Mouse (Mus musculus) bone marrow macrophage, adult 2 months (primary cell): ENCODE results near the gene Ylpm1. TPM values are rescaled to one million over a fixed set of nuclear protein-coding genes. Genes with fewer than 3 reads are reported as not detected.

ENCODE experiments used
- H3K27ac ChIP-seq: 2 replicates; pipeline ENCODE4 v1.5.1; 2012; ENCODE audit warnings: low read depth, low read length; ENCODE audit not compliant: insufficient read depth
- H3K4me1 ChIP-seq: 2 replicates; pipeline ENCODE4 v1.6.1; 2012; ENCODE audit warnings: low read length; ENCODE audit not compliant: control insufficient read depth, insufficient read depth
- H3K4me3 ChIP-seq: 2 replicates; pipeline ENCODE4 v1.5.1; 2012; ENCODE audit warnings: mild to moderate bottlenecking, low read length, moderate library complexity; ENCODE audit not compliant: insufficient read depth
- CTCF ChIP-seq: IDR thresholded peaks from 2 replicates; pipeline ENCODE4 v1.5.1; 2012; ENCODE audit warnings: low read depth, mild to moderate bottlenecking, low read length, moderate library complexity
- POLR2A ChIP-seq: IDR thresholded peaks from 2 replicates; pipeline ENCODE4 v1.6.1; 2012; ENCODE audit warnings: mild to moderate bottlenecking, low read depth, low read length, borderline replicate concordance
- polyA plus RNA-seq: library from polyadenylated mRNA; stranded (reverse); fragments of >200 nt; gene quantifications from 2 replicates; pipeline ENCODE4 v1.2.4, GENCODE M21; 2012; ENCODE audit not compliant: missing spikeins, insufficient read depth, insufficient read length

Gene Ylpm1
- polyA plus RNA-seq, 1 experiment, result 35.5 TPM

DNA sequence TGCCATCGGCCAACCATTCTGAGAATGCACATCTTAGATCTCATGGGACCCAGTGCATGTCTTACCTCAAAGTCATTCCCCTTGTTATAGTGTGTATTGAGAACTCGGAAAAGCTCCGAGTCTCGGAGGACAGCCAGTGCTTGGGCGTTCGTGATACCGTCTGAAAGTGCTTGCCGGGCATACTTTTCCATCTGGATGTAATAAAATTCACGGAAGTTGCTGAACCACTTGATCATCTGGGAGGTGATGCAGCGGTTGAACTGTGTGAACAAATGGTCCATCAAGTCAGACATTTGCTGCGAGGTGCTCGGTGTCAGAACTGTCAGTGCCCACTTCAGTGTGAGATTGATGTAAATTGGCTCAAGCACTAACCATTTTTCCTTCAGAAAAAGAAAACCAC is 91.7 kb downstream of the Ylpm1 start:
- Histone ChIP-seq H3K4me3 (no peak overlapping the region), H3K4me1 (peaks cover 4% of the 10 kb centered on the region; the same call in 1 of the 2 replicates), H3K27ac (no peak overlapping the region)
- TF ChIP-seq POLR2A (no peak), CTCF (no peak)

DNA sequence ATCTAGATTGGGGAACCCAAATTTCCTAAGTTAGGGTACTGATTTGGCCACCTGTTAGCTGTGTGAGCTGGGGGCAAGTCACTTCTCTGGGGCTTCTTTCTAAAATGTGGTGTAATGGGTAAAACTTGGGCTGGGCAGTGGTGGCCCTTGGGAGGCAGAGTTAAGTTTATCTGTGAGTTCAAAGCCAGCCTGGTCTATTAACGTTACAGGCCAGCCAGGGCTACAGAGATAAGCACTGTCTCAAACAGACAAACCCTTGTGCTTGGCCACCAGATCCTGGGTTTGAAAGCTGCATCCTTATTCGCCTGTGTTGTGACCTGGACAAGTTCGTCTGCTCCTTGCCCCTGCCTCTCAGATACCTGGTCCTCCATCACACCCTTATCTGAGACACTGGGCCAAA is 95.1 kb downstream of the Ylpm1 start:
- no peak overlapping the region for H3K27ac ChIP-seq
- TF ChIP-seq POLR2A (no peak), CTCF (no peak)
- no peak overlapping the region for H3K4me3 ChIP-seq
- H3K4me1 ChIP-seq, result peaks cover 10% of the 10 kb centered on the region

DNA sequence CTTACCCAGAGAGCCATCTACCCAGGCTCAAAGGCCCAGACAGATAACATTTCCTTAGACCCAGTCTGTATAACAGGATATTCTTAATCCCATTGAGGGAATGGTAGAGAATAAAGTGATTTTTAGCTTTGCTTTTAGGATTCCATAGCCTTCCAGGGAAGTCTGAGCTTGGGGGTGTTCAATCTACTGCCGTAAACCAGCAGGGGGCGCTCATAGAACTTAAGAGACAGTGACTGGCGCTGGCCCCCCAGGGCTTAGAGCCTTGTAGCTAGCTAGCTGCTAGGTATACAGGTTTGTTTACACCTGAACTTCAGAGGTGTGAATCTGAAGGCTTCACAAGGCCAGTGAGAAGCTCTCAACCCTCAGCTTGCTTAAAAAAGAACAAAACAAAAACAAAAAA is 96.1 kb downstream of the Ylpm1 start:
- peaks cover 10% of the 10 kb centered on the region for H3K4me1 ChIP-seq
- H3K4me3 ChIP-seq, result no peak overlapping the region
- H3K27ac ChIP-seq, result no peak overlapping the region
- peak; percentile 86 for TF ChIP-seq CTCF
- no peak for TF ChIP-seq POLR2A

DNA sequence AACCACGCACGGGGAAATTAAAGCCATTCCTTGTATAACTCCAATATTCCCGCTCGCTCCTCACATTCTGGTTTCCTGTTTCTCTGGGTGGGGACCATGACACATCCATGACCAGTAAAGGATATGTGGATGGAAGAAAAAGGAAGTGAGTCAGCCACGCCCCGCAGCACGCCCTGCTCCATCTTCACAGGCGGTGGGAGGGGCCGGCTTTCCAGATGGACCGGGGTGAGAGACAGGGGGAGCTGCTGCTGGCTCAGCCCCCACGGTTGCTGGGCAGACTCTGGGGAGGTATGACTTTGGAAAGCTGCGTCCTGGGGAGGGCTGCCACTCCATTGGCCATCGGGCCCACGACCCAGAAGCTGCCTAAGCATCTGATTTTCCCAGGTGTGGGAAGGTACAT is 97.9 kb downstream of the Ylpm1 start:
- no peak overlapping the region for H3K27ac ChIP-seq
- H3K4me1 ChIP-seq, result peaks cover 10% of the 10 kb centered on the region
- TF ChIP-seq CTCF, result no peak
- TF ChIP-seq POLR2A, result no peak
- no peak overlapping the region for H3K4me3 ChIP-seq

DNA sequence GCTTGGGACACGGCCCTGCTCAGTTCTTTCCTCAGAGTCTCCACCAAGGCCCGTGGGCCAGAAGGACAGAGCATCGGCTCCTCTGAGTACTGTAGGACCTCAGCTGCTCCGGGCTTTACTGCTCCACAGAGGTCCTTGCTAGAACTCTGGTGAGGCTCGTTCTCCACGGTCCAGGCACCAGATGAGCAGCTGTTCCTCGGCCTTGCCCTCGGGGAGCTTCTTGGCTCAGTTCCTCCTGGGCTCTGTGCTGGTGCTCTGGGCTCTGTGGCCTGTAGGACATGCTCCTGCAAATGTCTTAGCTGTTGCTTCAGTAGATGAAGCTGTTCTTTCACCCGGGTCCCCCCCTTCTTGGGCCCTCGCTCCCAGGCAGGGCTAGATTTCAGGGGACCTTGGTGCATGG is 98.6 kb downstream of the Ylpm1 start:
- Histone ChIP-seq H3K4me1 (peaks cover 10% of the 10 kb centered on the region), H3K27ac (no peak overlapping the region), H3K4me3 (no peak overlapping the region)
- TF ChIP-seq POLR2A (no peak), CTCF (no peak)

GRCm38 (mm10) chr12:85095146-85095545 is 99.0 kb downstream of the Ylpm1 start:
- peaks cover 10% of the 10 kb centered on the region for H3K4me1 ChIP-seq
- no peak for TF ChIP-seq CTCF
- TF ChIP-seq POLR2A, result no peak
- H3K27ac ChIP-seq, result no peak overlapping the region
- H3K4me3 ChIP-seq, result no peak overlapping the region

DNA sequence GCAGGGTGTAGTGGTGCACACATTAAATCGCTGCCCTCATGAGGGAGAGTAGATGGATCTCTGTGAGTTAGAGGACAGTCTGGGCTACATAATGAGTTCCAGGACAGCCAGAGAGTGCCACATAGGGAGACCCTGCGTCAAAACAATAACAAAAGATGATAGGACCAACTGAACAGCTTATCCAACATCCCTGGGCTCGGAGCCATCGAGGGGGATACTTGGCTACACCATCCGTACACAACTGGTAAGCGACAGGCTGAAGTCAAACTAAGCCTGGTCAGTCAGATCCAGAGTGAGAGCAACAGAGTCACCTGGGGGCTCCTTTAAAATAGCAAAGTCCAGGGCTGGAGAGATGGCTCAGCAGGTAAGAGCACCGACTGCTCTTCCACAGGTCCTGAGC is 99.7 kb downstream of the Ylpm1 start:
- TF ChIP-seq POLR2A (no peak), CTCF (no peak)
- Histone ChIP-seq H3K4me1 (peaks cover 10% of the 10 kb centered on the region), H3K27ac (no peak overlapping the region), H3K4me3 (no peak overlapping the region)

DNA sequence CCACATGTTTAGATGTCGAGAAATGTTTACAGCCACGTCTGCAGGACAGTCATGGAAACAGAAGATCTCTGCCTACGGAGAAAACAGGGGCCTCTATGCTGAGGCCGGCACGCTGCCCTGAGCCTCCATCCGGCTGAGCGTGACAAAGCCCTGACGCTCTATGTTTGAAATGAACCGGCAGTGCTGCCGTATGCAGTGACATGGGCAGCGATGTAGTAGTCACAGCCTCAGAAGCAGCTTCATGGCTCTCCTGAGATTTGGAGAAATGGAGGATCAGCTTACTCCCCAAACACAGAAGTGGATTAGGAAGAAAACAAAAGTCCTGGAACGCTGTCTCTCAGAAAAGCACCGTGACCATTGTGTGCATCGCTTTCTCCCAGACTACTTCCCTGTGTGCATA is 104.9 kb downstream of the Ylpm1 start:
- no peak for TF ChIP-seq POLR2A
- TF ChIP-seq CTCF, result no peak
- Histone ChIP-seq H3K4me3 (no peak overlapping the region), H3K4me1 (no peaks in the 10 kb centered on the region), H3K27ac (no peak overlapping the region)

GRCm38 (mm10) chr12:85101521-85102106 is 105.5 kb downstream of the Ylpm1 start:
- Histone ChIP-seq H3K4me1 (no peaks in the 10 kb centered on the region), H3K4me3 (no peak overlapping the region), H3K27ac (no peak overlapping the region)
- TF ChIP-seq CTCF, result no peak
- no peak for TF ChIP-seq POLR2A

GRCm38 (mm10) chr12:85103096-85103495 is 107.0 kb downstream of the Ylpm1 start:
- H3K4me3 ChIP-seq, result no peak overlapping the region
- H3K4me1 ChIP-seq, result peaks cover 3% of the 10 kb centered on the region
- no peak overlapping the region for H3K27ac ChIP-seq
- no peak for TF ChIP-seq POLR2A
- no peak for TF ChIP-seq CTCF

DNA sequence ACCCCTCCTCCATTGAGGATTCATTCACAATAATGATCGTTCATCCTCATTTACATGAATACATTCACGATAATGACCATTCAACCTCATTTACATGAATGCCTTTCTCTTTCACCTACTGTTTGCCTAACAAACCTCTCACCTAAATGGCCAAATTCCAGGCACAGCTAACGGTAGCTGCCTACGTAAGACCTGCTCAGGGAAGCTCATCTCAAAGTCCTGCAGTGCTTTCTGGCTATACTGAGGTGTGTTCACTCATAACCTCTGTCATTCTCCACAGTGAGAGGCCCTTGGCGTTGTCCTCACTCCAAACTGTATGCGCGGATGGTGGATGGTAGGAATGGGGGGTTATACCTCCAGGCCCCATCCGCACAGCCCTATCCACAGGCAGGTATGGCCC is 108.7 kb downstream of the Ylpm1 start:
- peaks cover 17% of the 10 kb centered on the region for H3K4me1 ChIP-seq
- no peak overlapping the region for H3K4me3 ChIP-seq
- TF ChIP-seq POLR2A, result no peak
- no peak for TF ChIP-seq CTCF
- no peak overlapping the region for H3K27ac ChIP-seq
